Mouse (Mus musculus): ENCODE results near the gene Tspan17. TPM values are rescaled to one million over a fixed set of nuclear protein-coding genes. Genes with fewer than 3 reads are reported as not detected.

The Tspan17 gene
- polyA plus RNA-seq, 1 experiment: 48.2 TPM

Other genes with a start within 250 kb of the Tspan17 start
- gene 4833439L19Rik, start 223.9 kb upstream of the Tspan17 start, polyA plus RNA-seq (2012; rRNA removed): 165 and 175 TPM in 2 replicates
- 13.5 and 20.6 TPM in 2 replicates for gene Arl10, start 214.4 kb upstream of the Tspan17 start, polyA plus RNA-seq (2012; rRNA removed)
- 24.5 and 29.3 TPM in 2 replicates for gene Nop16, start 199.3 kb upstream of the Tspan17 start, polyA plus RNA-seq (2012; rRNA removed)
- gene Higd2a, start 199.2 kb upstream of the Tspan17 start, polyA plus RNA-seq (2012; rRNA removed): 233 and 327 TPM in 2 replicates
- 306 and 339 TPM in 2 replicates for gene Cltb, start 178.0 kb upstream of the Tspan17 start, polyA plus RNA-seq (2012; rRNA removed)
- 35.0 and 39.6 TPM in 2 replicates for gene Faf2, start 167.6 kb upstream of the Tspan17 start, polyA plus RNA-seq (2012; rRNA removed)
- 133 and 142 TPM in 2 replicates for gene Rnf44, start 95.5 kb upstream of the Tspan17 start, polyA plus RNA-seq (2012; rRNA removed)
- 0.15 and 0.22 TPM in 2 replicates for gene Cdhr2, start 87.9 kb upstream of the Tspan17 start, polyA plus RNA-seq (2012; rRNA removed)
- 82.2 and 88.5 TPM in 2 replicates for gene Gprin1, start 39.5 kb upstream of the Tspan17 start, polyA plus RNA-seq (2012; rRNA removed)
- gene Sncb, start 22.8 kb upstream of the Tspan17 start, polyA plus RNA-seq (2012; rRNA removed): 560 and 602 TPM in 2 replicates
- not detected in 2 replicates for gene Eif4e1b, start 5.4 kb upstream of the Tspan17 start, polyA plus RNA-seq (2012; rRNA removed)
- gene Unc5a, start 160.0 kb downstream of the Tspan17 start, polyA plus RNA-seq (2012; rRNA removed): 47.8 and 51.5 TPM in 2 replicates
- 1.2 and 1.9 TPM in 2 replicates for gene Hk3, start 232.0 kb downstream of the Tspan17 start, polyA plus RNA-seq (2012; rRNA removed)